ENCODE assay signal across 30 mouse cellular contexts in the genomic region with DNA sequence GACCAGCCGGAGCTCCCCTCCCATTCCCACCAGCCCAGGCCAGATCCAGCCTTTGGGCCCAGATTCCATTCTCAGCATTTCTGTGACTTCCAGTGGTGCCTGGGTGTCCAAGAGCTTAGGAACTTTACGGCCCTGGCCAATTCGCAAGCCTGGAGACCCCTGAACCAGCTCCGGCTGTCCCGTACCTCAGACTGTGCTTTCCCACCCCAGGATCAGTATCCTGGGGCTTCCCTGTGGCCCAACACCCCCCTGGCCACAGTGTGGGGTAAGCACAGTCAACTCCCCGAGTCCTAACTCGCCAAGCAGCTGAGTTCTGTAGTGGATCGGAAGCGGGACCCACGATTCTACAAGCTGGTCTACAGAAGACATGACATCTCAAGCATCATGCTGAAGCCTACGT.
"Had no signal": no experiment of that assay in that cellular context is flagged by ENCODE, and none has a peak within 500 bp of the region (broad histone marks: within the 10 kb centered on the region; RNA-seq: fewer than 3 reads in every experiment).

No protein-coding gene starts in this region.

- H3K4me3 ChIP-seq: heart, embryonic 12.5 days; heart, embryonic 13.5 days; heart, embryonic 15.5 days; hindbrain, embryonic 10.5 days; hindbrain, embryonic 12.5 days; hindbrain, embryonic 13.5 days; hindbrain, embryonic 15.5 days; intestine, embryonic 15.5 days; kidney, embryonic 15.5 days; layer of hippocampus, adult 2 months; left cerebral cortex, adult 2 months had no signal

- H3K36me3 ChIP-seq: heart, embryonic 12.5 days; heart, embryonic 13.5 days; heart, embryonic 15.5 days; hindbrain, embryonic 10.5 days; hindbrain, embryonic 12.5 days; hindbrain, embryonic 13.5 days; hindbrain, embryonic 15.5 days; intestine, embryonic 15.5 days; kidney, embryonic 15.5 days had no signal

- H3K27me3 ChIP-seq: heart, embryonic 12.5 days; heart, embryonic 13.5 days; heart, embryonic 15.5 days; intestine, embryonic 15.5 days had no signal

- H3K9me3 ChIP-seq: heart, embryonic 12.5 days; heart, embryonic 13.5 days; heart, embryonic 15.5 days; hindbrain, embryonic 10.5 days; hindbrain, embryonic 12.5 days; hindbrain, embryonic 13.5 days; hindbrain, embryonic 15.5 days; intestine, embryonic 15.5 days; kidney, embryonic 15.5 days had no signal

- H3K4me1 ChIP-seq: hindbrain, embryonic 12.5 days; hindbrain, embryonic 15.5 days; kidney, embryonic 15.5 days had no signal

- DNase-seq: heart, postnatal 10 days; heart, postnatal 14 days; heart, postnatal 36 days; heart, postnatal 4 days; kidney, adult 11 months; kidney, adult 18-20 months; kidney, adult 2 months; kidney, adult 8-10 months; kidney, adult 9 months; kidney, postnatal 10 days; kidney, postnatal 14 days; kidney, postnatal 25 days; kidney, postnatal 36 days; kidney, postnatal 4 days; layer of hippocampus, adult 9-11 months; layer of hippocampus, postnatal 36 days had no signal

- H3K27ac ChIP-seq: heart, embryonic 13.5 days; heart, embryonic 15.5 days; hindbrain, embryonic 10.5 days; hindbrain, embryonic 12.5 days; hindbrain, embryonic 13.5 days; hindbrain, embryonic 14.5 days; hindbrain, embryonic 15.5 days; hindbrain, postnatal 0 days; intestine, embryonic 15.5 days; kidney, embryonic 15.5 days; kidney, postnatal 0 days; layer of hippocampus, adult 2 months; left cerebral cortex, adult 2 months had no signal

- H3K9ac ChIP-seq: heart, embryonic 12.5 days; heart, embryonic 13.5 days; heart, embryonic 15.5 days; hindbrain, embryonic 12.5 days; hindbrain, embryonic 13.5 days; hindbrain, embryonic 14.5 days; hindbrain, embryonic 15.5 days; intestine, embryonic 15.5 days; kidney, embryonic 15.5 days had no signal
